Mouse (Mus musculus): Measurements from ENCODE around the gene Spg11.
"Not testable (repeated sequence)": the region's sequence is repeated elsewhere in the genome, so short reads cannot be mapped to it uniquely, and the experiment has no call there.

Spg11 gene

GRCm38 (mm10) chr2:122065200-122065969 lies 52.8 kb downstream of the Spg11 start:
- DNase-seq (ENCODE audit: low spot score): peak; percentile 21

DNA sequence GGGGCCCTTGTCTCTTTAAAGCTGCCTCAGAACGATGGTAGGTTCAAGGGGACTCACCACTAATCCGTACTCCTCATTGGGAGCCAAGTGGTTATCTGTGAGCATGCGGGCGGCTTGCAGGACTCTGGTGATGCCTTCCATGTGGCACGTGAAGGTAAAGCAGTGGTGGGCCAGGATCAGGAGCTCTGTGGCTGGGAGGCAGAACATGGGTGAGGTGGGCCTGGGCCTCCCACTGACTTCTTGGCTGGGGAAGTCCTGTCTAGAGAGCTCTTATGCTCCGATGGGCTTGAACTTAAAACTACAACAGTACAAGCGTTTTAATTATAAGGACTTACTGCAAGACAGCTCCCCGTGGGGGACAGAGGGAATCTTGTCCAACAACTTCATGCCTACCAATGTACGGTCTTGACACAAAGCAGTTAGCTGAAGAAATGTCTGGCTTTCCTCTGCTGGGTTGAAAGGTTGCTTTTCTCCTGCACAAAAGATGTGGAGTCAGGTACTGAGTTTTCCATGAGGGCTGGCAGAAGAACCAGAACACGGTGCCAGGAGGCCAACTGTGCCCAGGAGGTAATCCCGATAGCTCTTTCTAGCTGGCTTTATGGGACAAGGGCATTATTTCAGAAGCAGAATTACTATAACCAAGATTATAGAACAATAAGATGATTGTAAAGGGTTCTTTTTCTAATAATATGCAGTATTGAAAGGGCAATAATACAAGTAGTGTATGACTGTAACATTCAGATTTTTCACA lies 58.6 kb downstream of the Spg11 start:
- DNase-seq (ENCODE audit: low spot score): no peak

DNA sequence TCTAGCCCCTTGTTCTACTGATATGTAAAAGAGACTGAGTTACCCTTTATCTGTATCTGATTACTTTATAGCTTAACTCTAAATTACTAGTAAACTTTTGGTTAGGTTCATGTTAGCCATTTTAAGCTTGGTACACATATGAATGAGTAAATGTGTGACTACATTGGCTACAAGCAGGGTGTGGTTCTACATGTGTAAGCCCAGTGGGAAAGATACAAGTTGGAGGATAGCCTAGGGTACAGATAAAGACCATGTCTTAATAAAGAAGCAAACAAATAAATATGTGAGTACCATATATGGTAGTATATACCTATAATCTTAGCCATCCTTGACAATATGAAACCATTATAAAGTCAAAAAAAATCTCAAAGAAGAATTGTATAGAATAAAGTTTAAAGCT lies 74.3 kb downstream of the Spg11 start:
- no peak for DNase-seq (ENCODE audit: low spot score)

- DNase-seq (ENCODE audit: low spot score): no peak
Measured at GRCm38 (mm10) chr2:122036064-122036463, 82.1 kb downstream of the Spg11 start.

GRCm38 (mm10) chr2:122031970-122032369 lies 86.2 kb downstream of the Spg11 start:
- no peak for DNase-seq (ENCODE audit: low spot score)

GRCm38 (mm10) chr2:122028756-122029700 lies 89.2 kb downstream of the Spg11 start:
- peak; percentile 57 for DNase-seq (ENCODE audit: low spot score)

DNA sequence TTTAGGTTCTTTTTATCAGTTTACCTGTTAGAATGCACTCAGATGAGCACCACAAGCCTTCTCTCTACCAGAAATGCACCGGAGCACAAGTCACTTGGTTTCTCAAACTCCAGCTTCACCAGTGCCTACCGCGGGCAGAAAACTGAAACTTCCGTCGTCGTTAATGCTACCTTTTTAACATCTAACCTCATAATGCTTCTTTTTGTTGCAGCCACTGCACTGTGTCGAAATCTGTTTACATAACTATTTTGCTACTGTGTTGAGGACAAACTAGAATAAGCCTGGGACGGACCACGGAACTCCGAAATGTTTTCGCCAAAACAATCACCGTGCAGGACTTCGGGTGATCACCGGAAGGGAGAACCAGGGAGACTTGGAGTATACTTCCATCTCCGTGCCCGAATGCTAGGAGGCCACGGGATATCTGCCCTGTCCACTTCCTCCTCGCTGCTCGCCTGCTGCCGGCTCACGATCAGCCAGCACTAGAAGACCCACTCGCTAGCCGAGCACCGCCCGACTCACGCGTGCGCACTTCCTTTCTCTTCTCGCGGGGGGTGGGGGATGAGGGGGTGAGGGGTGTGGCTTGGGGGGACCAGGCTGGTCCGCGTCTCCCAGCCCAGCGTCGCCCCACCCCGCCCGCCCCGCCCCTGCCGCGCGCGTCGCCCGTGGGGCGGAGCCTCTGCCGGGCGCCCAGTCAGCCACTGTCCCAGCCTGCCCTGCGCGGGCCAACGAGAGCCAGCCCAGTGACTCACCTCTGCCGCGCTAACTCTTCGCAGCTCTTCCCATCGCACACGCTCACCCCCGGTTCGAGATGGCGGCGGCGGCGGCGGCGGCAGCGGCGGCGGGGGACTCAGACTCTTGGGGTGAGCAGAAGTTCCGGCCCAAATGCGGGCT lies 90.1 kb downstream of the Spg11 start, which contains the start of gene Eif3j1:
Gene Eif3j1, plus strand, starts transcription at position 685 of the 894 bp plus-strand sequence.
- peak; percentile 90 for DNase-seq (ENCODE audit: low spot score)

DNA sequence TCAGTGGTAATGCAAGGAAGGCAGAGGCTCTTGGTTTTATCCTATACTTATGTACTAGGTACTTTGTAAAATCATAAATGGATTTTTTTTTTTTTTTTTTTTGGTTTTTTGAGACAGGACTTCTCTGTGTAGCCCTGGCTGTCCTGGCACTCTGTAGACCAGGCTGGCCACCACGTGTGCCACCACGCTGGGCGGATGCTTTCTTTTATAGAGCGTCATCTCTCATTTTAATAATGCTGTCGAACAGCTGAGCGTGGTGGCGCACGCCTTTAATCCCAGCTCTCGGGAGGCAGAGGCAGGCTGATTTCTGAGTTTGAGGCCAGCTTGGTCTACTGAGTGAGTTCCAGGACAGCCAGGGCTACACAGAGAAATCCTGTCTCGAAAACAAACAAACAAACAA lies 91.1 kb downstream of the Spg11 start:
- DNase-seq (ENCODE audit: low spot score): not testable (repeated sequence)

- no peak for DNase-seq (ENCODE audit: low spot score)
Measured at GRCm38 (mm10) chr2:122022284-122022683, 95.9 kb downstream of the Spg11 start.

DNA sequence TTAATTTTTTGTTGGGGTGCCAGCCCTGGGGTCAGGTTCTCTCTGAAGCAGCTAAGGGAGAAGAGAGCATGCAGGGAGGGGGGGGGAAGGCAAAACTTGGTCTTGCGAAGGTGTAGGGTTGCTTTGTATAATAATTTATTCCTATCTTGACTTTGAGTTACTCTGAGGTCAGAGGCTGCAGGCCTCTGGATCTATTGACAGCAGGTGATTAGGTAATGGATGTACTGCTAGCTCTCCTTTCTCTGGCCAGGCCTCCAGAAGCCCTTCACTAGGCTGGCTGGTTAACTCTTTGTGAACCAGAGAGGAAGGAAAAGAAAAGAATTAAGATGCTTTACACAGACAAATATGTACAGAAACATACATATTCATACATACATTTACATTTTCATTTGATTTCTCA lies 99.5 kb downstream of the Spg11 start:
- DNase-seq (ENCODE audit: low spot score): no peak

DNA sequence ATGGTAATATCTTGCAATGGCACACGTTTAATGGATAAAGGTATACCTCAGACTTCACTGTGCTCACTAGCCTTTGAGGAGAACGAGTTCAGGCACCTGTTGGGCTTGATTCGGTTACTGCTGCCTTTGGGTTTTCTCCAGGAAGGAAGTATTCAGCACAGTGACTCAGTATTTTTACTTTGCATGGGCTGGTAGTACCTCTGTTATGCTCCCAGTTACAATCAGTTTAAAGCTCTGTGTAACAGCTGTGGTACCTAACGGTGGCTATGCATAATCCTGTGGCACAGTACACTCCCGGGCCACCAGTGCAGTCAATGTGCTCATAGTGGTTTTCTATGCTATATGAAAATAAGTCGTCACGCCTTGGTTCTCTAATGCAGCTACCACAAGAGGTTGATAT lies 106.7 kb downstream of the Spg11 start:
- DNase-seq (ENCODE audit: low spot score): no peak

DNA sequence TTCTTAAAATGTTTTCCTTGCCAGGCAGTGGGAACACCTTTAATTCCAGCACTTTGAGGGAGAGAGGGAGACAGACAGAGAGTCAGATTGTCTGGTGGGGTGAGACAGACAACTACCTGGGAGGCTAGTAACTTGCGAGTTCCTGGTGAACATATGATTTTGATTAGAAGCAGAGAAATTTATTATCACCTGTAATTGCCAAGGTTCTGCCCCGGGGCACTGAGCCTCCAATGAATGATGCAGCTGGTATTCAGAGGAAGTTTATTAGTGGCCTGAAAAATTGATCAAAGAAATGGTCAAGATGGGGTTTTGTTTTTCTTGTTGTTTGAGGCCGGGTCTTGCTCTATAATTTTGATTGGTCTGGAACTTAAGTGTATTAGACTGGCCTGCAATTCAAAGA lies 109.4 kb downstream of the Spg11 start:
- no peak for DNase-seq (ENCODE audit: low spot score)

Measured in ovary, postnatal 36 days (tissue).